Mouse (Mus musculus) embryonic fibroblast, embryonic 13.5 days (primary cell): Measurements from ENCODE around the gene Cnksr1.

ENCODE experiments used
- CTCF ChIP-seq: IDR thresholded peaks from 2 replicates; pipeline ENCODE4 v1.5.1; 2011; ENCODE audit warnings: mild to moderate bottlenecking, control low read depth, low read length, moderate library complexity, borderline replicate concordance; ENCODE audit not compliant: insufficient read depth
- POLR2A ChIP-seq: IDR thresholded peaks from 2 replicates; pipeline ENCODE4 v1.6.1; 2011; ENCODE audit warnings: low read depth, mild to moderate bottlenecking, control low read depth, low read length, moderate library complexity

GRCm38 (mm10) chr4:134252131-134252910 is 14.1 kb upstream of the Cnksr1 start:
- TF ChIP-seq CTCF: no peak
- no peak for TF ChIP-seq POLR2A
